Mouse (Mus musculus) C2C12 (cell line): ENCODE results near the gene Trim44.

Experiments used
- CEBPB ChIP-seq: IDR thresholded peaks from one replicate; pipeline ENCODE4 v1.6.1; 2011; ENCODE audit warnings: low read depth, mild to moderate bottlenecking, control low read depth, moderate library complexity
- CTCF ChIP-seq: IDR thresholded peaks from one replicate; pipeline ENCODE4 v1.5.1; 2011; ENCODE audit not compliant: control insufficient read depth, insufficient read depth, insufficient read length
- FOSL1 ChIP-seq: IDR thresholded peaks from one replicate; pipeline ENCODE4 v1.8.0; 2011; ENCODE audit warnings: mild to moderate bottlenecking, low read length; ENCODE audit not compliant: poor library complexity, insufficient read depth, severe bottlenecking
- MAX ChIP-seq: IDR thresholded peaks from one replicate; pipeline ENCODE4 v1.6.1; 2011; ENCODE audit warnings: mild to moderate bottlenecking, control low read depth
- MYOD1 ChIP-seq: IDR thresholded peaks from one replicate; pipeline ENCODE4 v1.6.1; 2011; ENCODE audit warnings: low read depth; ENCODE audit not compliant: control insufficient read depth, insufficient read length
- MYOG ChIP-seq: IDR thresholded peaks from one replicate; pipeline ENCODE4 v1.6.1; 2011; ENCODE audit not compliant: control insufficient read depth, insufficient read length; ENCODE audit errors: extremely low read depth
- USF1 ChIP-seq: IDR thresholded peaks from one replicate; pipeline ENCODE4 v1.6.1; 2011; ENCODE audit warnings: low read depth, mild to moderate bottlenecking, control low read depth, moderate library complexity

DNA sequence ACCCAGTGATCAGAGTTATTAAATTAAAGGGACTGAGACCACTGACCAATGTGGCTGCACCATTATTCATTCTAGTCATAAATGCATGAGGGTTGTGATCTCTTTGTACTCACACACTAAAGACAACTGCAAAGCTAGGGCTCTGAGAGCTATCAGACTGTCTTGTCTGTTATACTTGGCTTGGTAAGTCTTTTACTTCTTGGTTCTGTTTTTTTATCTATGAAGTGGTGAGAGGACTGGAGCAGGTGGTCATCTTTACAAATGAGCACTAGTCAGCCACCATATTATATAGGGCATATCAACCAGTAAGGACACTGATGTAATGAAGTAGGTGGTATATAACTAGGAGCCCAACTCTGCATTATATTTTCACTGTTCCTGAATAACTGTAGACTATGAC lies 36.3 kb downstream of the Trim44 start:
- TF ChIP-seq MAX (no peak), CTCF (no peak), MYOD1 (no peak), FOSL1 (no peak), USF1 (no peak), MYOG (no peak), CEBPB (no peak)
